Mouse (Mus musculus) lung, postnatal 0 days (tissue): ENCODE results near the gene BC025920.

ENCODE experiments used
- CTCF ChIP-seq: IDR thresholded peaks from 2 replicates; pipeline ENCODE4 v1.5.1; 2016; ENCODE audit warnings: antibody characterized with exemption, mild to moderate bottlenecking
- EP300 ChIP-seq: IDR thresholded peaks from 2 replicates; pipeline ENCODE4 v1.6.1; 2016; ENCODE audit warnings: antibody characterized with exemption, mild to moderate bottlenecking, control low read depth

DNA sequence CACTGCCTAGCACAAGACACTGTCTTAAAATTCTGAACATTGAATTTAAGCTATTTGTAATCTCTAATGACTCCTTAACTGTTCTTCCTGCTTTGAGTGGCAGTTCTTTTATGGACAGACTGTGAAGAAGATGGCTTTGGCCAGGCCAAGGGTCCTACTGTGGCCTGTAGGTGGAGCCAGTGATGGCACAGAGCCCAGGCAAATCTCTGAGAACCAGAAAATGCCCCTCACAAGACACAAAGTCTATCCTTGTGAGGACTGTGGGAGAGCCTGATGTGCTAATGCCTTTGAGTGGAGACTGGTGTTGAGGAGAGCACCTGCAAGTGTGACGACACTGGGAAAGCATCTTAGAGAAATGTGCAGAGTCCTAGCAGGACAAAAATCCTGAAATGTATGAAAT is 2.2 kb downstream of the BC025920 start:
- TF ChIP-seq CTCF, result peak; percentile 42
- TF ChIP-seq EP300, result no peak
